Mouse (Mus musculus): ENCODE data around the gene Iqschfp. TPM values are rescaled to one million over a fixed set of nuclear protein-coding genes. Genes with fewer than 3 reads are reported as not detected.

Iqschfp gene
- polyA plus RNA-seq, 1 experiment: not detected

- Histone ChIP-seq H3K4me3 (ENCODE audit: insufficient read depth, poor library complexity, severe bottlenecking) (no peak overlapping the region), H3K79me3 (ENCODE audit: low read depth) (no peaks in the 10 kb centered on the region), H3ac (ENCODE audit: control insufficient read depth, insufficient read length, low read depth) (no peak overlapping the region), H3K79me2 (ENCODE audit: control insufficient read depth, insufficient read depth) (no peaks in the 10 kb centered on the region), H3K36me3 (ENCODE audit: control insufficient read depth, insufficient read depth) (no peaks in the 10 kb centered on the region), H3K27me3 (ENCODE audit: control insufficient read depth, insufficient read depth, insufficient read length) (no peaks in the 10 kb centered on the region)
- no peak for TF ChIP-seq MAX (IDR thresholded peaks at IDR 0.05)
- TF ChIP-seq CTCF (IDR thresholded peaks at IDR 0.05; ENCODE audit: control insufficient read depth, insufficient read depth, insufficient read length): no peak
- no peak for TF ChIP-seq MYOD1 (IDR thresholded peaks at IDR 0.05; ENCODE audit: control insufficient read depth, insufficient read length, low read depth)
- TF ChIP-seq FOSL1 (IDR thresholded peaks at IDR 0.05; ENCODE audit: insufficient read depth, low read length, poor library complexity, severe bottlenecking): no peak
- TF ChIP-seq USF1 (IDR thresholded peaks at IDR 0.05; ENCODE audit: low read depth): no peak
- no peak for TF ChIP-seq MYOG (IDR thresholded peaks at IDR 0.05; ENCODE audit: control insufficient read depth, extremely low read depth, insufficient read length)
- no peak for TF ChIP-seq CEBPB (IDR thresholded peaks at IDR 0.05; ENCODE audit: low read depth)
Observed at GRCm38 (mm10) chr3:68282844-68283594, 391.0 kb downstream of the Iqschfp start.

DNA sequence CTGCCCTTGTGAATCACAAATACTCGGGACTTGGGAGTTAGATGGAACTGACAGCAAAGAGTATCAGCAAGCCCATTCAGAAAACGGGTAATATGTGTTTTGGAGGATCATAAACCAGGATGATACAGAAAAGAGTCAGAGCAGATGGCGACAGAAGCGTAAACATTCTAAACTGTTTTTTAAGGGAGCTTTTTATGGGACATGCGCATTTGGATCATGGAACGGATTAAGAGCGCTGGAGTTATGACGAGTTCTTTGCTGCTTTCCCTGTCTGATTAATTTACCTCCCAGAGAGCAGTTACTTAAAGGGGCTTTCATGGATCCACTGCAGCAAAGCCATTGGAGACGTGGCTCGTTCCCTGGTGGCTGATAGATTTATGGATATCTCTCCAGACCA, 391.6 kb downstream of the Iqschfp start:
- Histone ChIP-seq H3K27me3 (ENCODE audit: control insufficient read depth, insufficient read depth, insufficient read length) (no peaks in the 10 kb centered on the region), H3K79me3 (ENCODE audit: low read depth) (no peaks in the 10 kb centered on the region), H3K36me3 (ENCODE audit: control insufficient read depth, insufficient read depth) (no peaks in the 10 kb centered on the region), H3K79me2 (ENCODE audit: control insufficient read depth, insufficient read depth) (no peaks in the 10 kb centered on the region), H3ac (ENCODE audit: control insufficient read depth, insufficient read length, low read depth) (no peak overlapping the region), H3K4me3 (ENCODE audit: insufficient read depth, poor library complexity, severe bottlenecking) (no peak overlapping the region)
- TF ChIP-seq MYOD1 (IDR thresholded peaks at IDR 0.05; ENCODE audit: control insufficient read depth, insufficient read length, low read depth): no peak

DNA sequence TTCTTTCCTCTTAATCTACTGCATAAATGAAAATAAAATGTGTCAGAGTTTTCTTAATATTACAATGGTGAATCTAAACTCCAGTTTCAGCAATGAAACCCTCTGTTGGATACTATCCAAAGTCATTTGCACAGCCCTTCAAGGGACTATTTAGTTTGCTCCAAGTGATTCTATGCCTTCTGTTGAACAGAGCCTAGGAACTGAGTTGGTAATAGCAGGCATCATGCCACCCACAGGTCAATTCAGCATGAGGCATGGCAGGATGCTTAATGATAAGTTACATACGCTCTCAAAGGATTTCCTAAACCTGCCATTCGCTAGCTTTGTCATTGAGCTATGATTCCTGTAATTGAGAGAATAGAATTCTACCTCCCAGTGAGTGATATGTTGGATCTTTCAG, 392.5 kb downstream of the Iqschfp start:
- no peak overlapping the region for H3K4me3 ChIP-seq (ENCODE audit: insufficient read depth, poor library complexity, severe bottlenecking)
- no peaks in the 10 kb centered on the region for H3K36me3 ChIP-seq (ENCODE audit: control insufficient read depth, insufficient read depth)
- no peaks in the 10 kb centered on the region for H3K79me2 ChIP-seq (ENCODE audit: control insufficient read depth, insufficient read depth)
- H3K27me3 ChIP-seq (ENCODE audit: control insufficient read depth, insufficient read depth, insufficient read length): no peaks in the 10 kb centered on the region
- TF ChIP-seq CTCF (IDR thresholded peaks at IDR 0.05; ENCODE audit: control insufficient read depth, insufficient read depth, insufficient read length): no peak
- no peaks in the 10 kb centered on the region for H3K79me3 ChIP-seq (ENCODE audit: low read depth)
- no peak overlapping the region for H3ac ChIP-seq (ENCODE audit: control insufficient read depth, insufficient read length, low read depth)

GRCm38 (mm10) chr3:68296752-68297151, 404.7 kb downstream of the Iqschfp start:
- Histone ChIP-seq H3K36me3 (ENCODE audit: control insufficient read depth, insufficient read depth) (no peaks in the 10 kb centered on the region), H3K27me3 (ENCODE audit: control insufficient read depth, insufficient read depth, insufficient read length) (no peaks in the 10 kb centered on the region), H3ac (ENCODE audit: control insufficient read depth, insufficient read length, low read depth) (no peak overlapping the region), H3K4me3 (ENCODE audit: insufficient read depth, poor library complexity, severe bottlenecking) (no peak overlapping the region), H3K79me2 (ENCODE audit: control insufficient read depth, insufficient read depth) (no peaks in the 10 kb centered on the region), H3K79me3 (ENCODE audit: low read depth) (no peaks in the 10 kb centered on the region)
- TF ChIP-seq MYOD1 (IDR thresholded peaks at IDR 0.05; ENCODE audit: control insufficient read depth, insufficient read length, low read depth) (no peak), MYOG (IDR thresholded peaks at IDR 0.05; ENCODE audit: control insufficient read depth, extremely low read depth, insufficient read length) (no peak), CEBPB (IDR thresholded peaks at IDR 0.05; ENCODE audit: low read depth) (no peak), USF1 (IDR thresholded peaks at IDR 0.05; ENCODE audit: low read depth) (no peak), MAX (IDR thresholded peaks at IDR 0.05) (no peak), FOSL1 (IDR thresholded peaks at IDR 0.05; ENCODE audit: insufficient read depth, low read length, poor library complexity, severe bottlenecking) (no peak), CTCF (IDR thresholded peaks at IDR 0.05; ENCODE audit: control insufficient read depth, insufficient read depth, insufficient read length) (no peak)

GRCm38 (mm10) chr3:68305647-68306046, 413.6 kb downstream of the Iqschfp start:
- no peak for TF ChIP-seq FOSL1 (IDR thresholded peaks at IDR 0.05; ENCODE audit: insufficient read depth, low read length, poor library complexity, severe bottlenecking)
- TF ChIP-seq MYOG (IDR thresholded peaks at IDR 0.05; ENCODE audit: control insufficient read depth, extremely low read depth, insufficient read length): no peak
- no peak for TF ChIP-seq MYOD1 (IDR thresholded peaks at IDR 0.05; ENCODE audit: control insufficient read depth, insufficient read length, low read depth)
- no peak for TF ChIP-seq USF1 (IDR thresholded peaks at IDR 0.05; ENCODE audit: low read depth)
- no peak for TF ChIP-seq CTCF (IDR thresholded peaks at IDR 0.05; ENCODE audit: control insufficient read depth, insufficient read depth, insufficient read length)
- TF ChIP-seq MAX (IDR thresholded peaks at IDR 0.05): no peak
- no peak for TF ChIP-seq CEBPB (IDR thresholded peaks at IDR 0.05; ENCODE audit: low read depth)
- Histone ChIP-seq H3ac (ENCODE audit: control insufficient read depth, insufficient read length, low read depth) (no peak overlapping the region), H3K27me3 (ENCODE audit: control insufficient read depth, insufficient read depth, insufficient read length) (no peaks in the 10 kb centered on the region), H3K4me3 (ENCODE audit: insufficient read depth, poor library complexity, severe bottlenecking) (no peak overlapping the region), H3K79me2 (ENCODE audit: control insufficient read depth, insufficient read depth) (no peaks in the 10 kb centered on the region), H3K36me3 (ENCODE audit: control insufficient read depth, insufficient read depth) (no peaks in the 10 kb centered on the region), H3K79me3 (ENCODE audit: low read depth) (no peaks in the 10 kb centered on the region)

GRCm38 (mm10) chr3:68306726-68307125, 414.7 kb downstream of the Iqschfp start:
- Histone ChIP-seq H3K27me3 (ENCODE audit: control insufficient read depth, insufficient read depth, insufficient read length) (no peaks in the 10 kb centered on the region), H3K79me2 (ENCODE audit: control insufficient read depth, insufficient read depth) (no peaks in the 10 kb centered on the region), H3K36me3 (ENCODE audit: control insufficient read depth, insufficient read depth) (no peaks in the 10 kb centered on the region), H3K4me3 (ENCODE audit: insufficient read depth, poor library complexity, severe bottlenecking) (no peak overlapping the region), H3ac (ENCODE audit: control insufficient read depth, insufficient read length, low read depth) (no peak overlapping the region), H3K79me3 (ENCODE audit: low read depth) (no peaks in the 10 kb centered on the region)
- no peak for TF ChIP-seq MYOD1 (IDR thresholded peaks at IDR 0.05; ENCODE audit: control insufficient read depth, insufficient read length, low read depth)
- TF ChIP-seq FOSL1 (IDR thresholded peaks at IDR 0.05; ENCODE audit: insufficient read depth, low read length, poor library complexity, severe bottlenecking): no peak
- no peak for TF ChIP-seq CEBPB (IDR thresholded peaks at IDR 0.05; ENCODE audit: low read depth)
- TF ChIP-seq MYOG (IDR thresholded peaks at IDR 0.05; ENCODE audit: control insufficient read depth, extremely low read depth, insufficient read length): no peak
- TF ChIP-seq CTCF (IDR thresholded peaks at IDR 0.05; ENCODE audit: control insufficient read depth, insufficient read depth, insufficient read length): no peak
- no peak for TF ChIP-seq USF1 (IDR thresholded peaks at IDR 0.05; ENCODE audit: low read depth)
- TF ChIP-seq MAX (IDR thresholded peaks at IDR 0.05): no peak

Data from C2C12 (cell line).